Mouse (Mus musculus) ovary, adult 2 months (tissue): Measurements from ENCODE around the gene Uvrag. TPM values are rescaled to one million over a fixed set of nuclear protein-coding genes. Genes with fewer than 3 reads are reported as not detected.

ENCODE experiments used
- polyA plus RNA-seq: library from polyadenylated mRNA; depleted of rRNA; stranded (reverse); fragments of >200 nt; gene quantifications from 2 replicates; pipeline ENCODE4 v1.2.3, GENCODE M21; 2012; rRNA removed

The Uvrag gene
- polyA plus RNA-seq, result 42.2 and 75.3 TPM in 2 replicates

GRCm38 (mm10) chr7:99140984-99141918, at the start of gene Uvrag:
TSS of gene Uvrag (minus strand) at chr7:99141141.

GRCm38 (mm10) chr7:99182432-99183172, 41.7 kb upstream of the Uvrag start, which contains the start of gene Dgat2:
TSS of gene Dgat2 (minus strand) at chr7:99182719.

Other genes starting within 250 kb of the Uvrag start
- gene Dgat2, start 41.6 kb upstream of the Uvrag start, polyA plus RNA-seq, result 246 and 299 TPM in 2 replicates
- 4.8 and 5.7 TPM in 2 replicates for gene Mogat2, start 97.5 kb upstream of the Uvrag start, polyA plus RNA-seq
- gene Map6, start 126.3 kb upstream of the Uvrag start, polyA plus RNA-seq, result 6.2 and 7.5 TPM in 2 replicates
- gene Serpinh1, start 212.1 kb upstream of the Uvrag start, polyA plus RNA-seq, result 1,229 and 1,289 TPM in 2 replicates
- 50.8 and 51.2 TPM in 2 replicates for gene Gdpd5, start 240.3 kb upstream of the Uvrag start, polyA plus RNA-seq